Mouse (Mus musculus) embryonic facial prominence, embryonic 12.5 days (tissue): ENCODE data around the gene Lrrc3b. TPM values are rescaled to one million over a fixed set of nuclear protein-coding genes. Genes with fewer than 3 reads are reported as not detected.

Source experiments
- ATAC-seq: fragments of 200-750 bp; cut with Nextera tagmentation; 2 replicates; pipeline ENCODE4 v1.8.0; 2017; ENCODE audit not compliant: insufficient number of reproducible peaks, insufficient read depth, low FRiP score, low TSS enrichment
- H3K27ac ChIP-seq: fragments of 300-500 bp; sonication (generic); 2 replicates; pipeline ENCODE4 v1.5.1; 2016; ENCODE audit warnings: mild to moderate bottlenecking
- H3K27me3 ChIP-seq: fragments of 300-500 bp; sonication (generic); 2 replicates; pipeline ENCODE4 v1.6.1; 2016; ENCODE audit warnings: mild to moderate bottlenecking, moderate library complexity
- H3K36me3 ChIP-seq: fragments of 300-500 bp; sonication (generic); 2 replicates; pipeline ENCODE4 v1.6.1; 2016; ENCODE audit warnings: mild to moderate bottlenecking
- H3K4me1 ChIP-seq: fragments of 300-500 bp; sonication (generic); 2 replicates; pipeline ENCODE4 v1.6.1; 2016
- H3K4me2 ChIP-seq: fragments of 300-500 bp; sonication (generic); replicated peaks from 2 replicates; pipeline ENCODE4 v1.6.1; 2016; ENCODE audit warnings: mild to moderate bottlenecking, moderate library complexity
- H3K4me3 ChIP-seq: fragments of 300-500 bp; sonication (generic); 2 replicates; pipeline ENCODE4 v1.5.1; 2016; ENCODE audit warnings: mild to moderate bottlenecking
- H3K9ac ChIP-seq: fragments of 300-500 bp; sonication (generic); 2 replicates; pipeline ENCODE4 v1.6.1; 2016; ENCODE audit warnings: mild to moderate bottlenecking, moderate library complexity
- H3K9me3 ChIP-seq: fragments of 300-500 bp; sonication (generic); 2 replicates; pipeline ENCODE4 v1.6.1; 2016; ENCODE audit warnings: mild to moderate bottlenecking, moderate library complexity
- WGBS: fragments of 180-500 bp; shearing (Covaris S2); methylation state at CpG from one replicate; pipeline ENCODE4 v1.1.7; 2016; 5-methylcytosine and 5-hydroxymethylcytosine counted together
- polyA plus RNA-seq: library from polyadenylated mRNA; unstranded; fragments of >200 nt; fragmentation: Nextera tagmentation; extraction: Ambion mirVana; gene quantifications from 2 replicates; pipeline ENCODE4 v1.2.1, GENCODE M21; 2016

Gene Lrrc3b
- polyA plus RNA-seq, 1 experiment from 2014 or later: 2.1 TPM

DNA sequence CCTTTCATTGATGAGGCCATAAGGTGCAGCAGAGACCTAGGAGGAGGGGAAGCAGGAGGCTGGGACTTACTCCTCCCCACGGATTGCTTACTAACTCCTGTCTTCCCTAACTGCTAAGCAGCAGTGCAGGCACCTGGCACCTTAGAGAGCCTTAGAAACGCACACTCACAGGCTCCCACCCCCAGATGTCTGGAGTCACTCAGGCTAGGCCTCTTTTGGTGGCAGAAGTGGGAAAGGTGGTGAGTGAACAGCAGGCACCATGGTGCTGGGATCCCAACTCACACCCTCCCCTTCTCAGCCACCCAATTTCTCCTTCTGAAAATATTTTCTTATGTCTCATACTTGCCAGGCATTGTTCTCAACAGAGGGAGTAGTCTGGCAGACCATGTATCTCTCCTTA lies 55.7 kb downstream of the Lrrc3b start:
- no peak overlapping the region for H3K27ac ChIP-seq
- ATAC-seq: no peak
- H3K4me3 ChIP-seq: no peak overlapping the region
- H3K9me3 ChIP-seq: no peaks in the 10 kb centered on the region
- H3K36me3 ChIP-seq: no peaks in the 10 kb centered on the region
- H3K4me2 ChIP-seq: no peak overlapping the region
- 43% methylated on average over 2 of the region's 2 CpGs for WGBS
- H3K27me3 ChIP-seq: no peaks in the 10 kb centered on the region
- H3K9ac ChIP-seq: no peak overlapping the region
- H3K4me1 ChIP-seq: no peaks in the 10 kb centered on the region

DNA sequence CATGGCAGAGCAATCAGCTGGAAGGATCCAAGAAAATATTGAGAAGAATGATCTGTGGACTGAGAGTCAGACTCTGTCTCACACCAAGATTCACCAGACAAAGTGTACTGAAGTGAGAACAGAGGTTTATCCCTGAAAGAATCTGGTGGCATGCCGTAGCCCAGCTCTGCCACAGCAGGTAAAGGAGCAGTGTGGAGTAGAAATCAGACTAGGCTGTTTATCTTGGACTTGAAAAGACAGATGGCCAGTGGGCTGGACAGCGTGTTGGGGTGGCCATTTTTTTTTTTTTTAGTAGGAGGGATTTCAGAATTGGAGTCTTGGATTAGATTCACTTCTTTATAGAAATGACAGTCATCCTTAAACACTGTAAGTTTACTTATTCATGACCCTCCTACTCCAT lies 61.4 kb downstream of the Lrrc3b start:
- H3K36me3 ChIP-seq: no peaks in the 10 kb centered on the region
- no peaks in the 10 kb centered on the region for H3K4me1 ChIP-seq
- H3K27ac ChIP-seq: no peak overlapping the region
- H3K27me3 ChIP-seq: no peaks in the 10 kb centered on the region
- H3K4me3 ChIP-seq: no peak overlapping the region
- H3K4me2 ChIP-seq: no peak overlapping the region
- WGBS: 88% methylated on average over 2 of the region's 2 CpGs
- no peaks in the 10 kb centered on the region for H3K9me3 ChIP-seq
- H3K9ac ChIP-seq: no peak overlapping the region
- ATAC-seq: no peak

DNA sequence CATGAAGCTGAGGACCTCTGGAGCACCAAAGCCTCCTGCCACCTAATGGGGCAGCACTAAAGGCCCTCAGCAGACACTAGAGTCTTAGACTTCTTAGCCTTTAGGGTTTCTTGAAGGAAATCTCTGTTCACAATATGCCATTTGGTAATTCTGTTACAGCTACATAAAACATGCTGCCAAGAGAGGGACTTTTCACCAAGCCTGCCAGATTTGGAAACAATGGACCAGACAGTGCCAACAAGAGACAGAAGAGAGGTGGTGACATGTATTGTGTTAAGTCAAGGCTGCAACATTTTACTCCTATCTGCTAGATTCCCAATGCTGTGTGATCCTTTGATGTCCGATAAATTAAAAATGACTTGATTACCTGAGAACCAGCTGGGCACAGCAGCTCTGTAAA lies 62.0 kb downstream of the Lrrc3b start:
- Histone ChIP-seq H3K27me3 (no peaks in the 10 kb centered on the region), H3K4me1 (no peaks in the 10 kb centered on the region), H3K36me3 (no peaks in the 10 kb centered on the region), H3K4me3 (no peak overlapping the region), H3K27ac (no peak overlapping the region), H3K4me2 (no peak overlapping the region), H3K9me3 (no peaks in the 10 kb centered on the region), H3K9ac (no peak overlapping the region)
- WGBS: 95% methylated on average over 1 of the region's 1 CpGs
- no peak for ATAC-seq

DNA sequence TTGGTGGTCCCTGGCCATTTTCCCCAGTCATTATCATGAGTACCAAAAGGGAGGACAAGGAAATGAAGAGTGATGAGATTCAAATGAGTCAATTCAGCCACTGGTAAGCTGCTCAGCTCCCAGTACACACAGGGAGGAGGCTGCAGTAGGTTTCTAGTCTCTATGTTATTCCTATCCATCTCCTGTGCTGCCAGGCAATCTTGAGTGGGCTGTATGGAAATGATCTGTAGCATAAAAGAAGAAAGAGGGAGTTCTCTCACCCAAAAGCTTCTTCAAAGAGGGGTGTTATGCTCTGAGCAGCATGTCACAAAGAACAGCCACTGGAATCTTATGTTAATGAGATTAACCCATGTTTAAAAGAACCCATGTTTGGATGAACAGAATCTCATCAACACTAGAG lies 64.5 kb downstream of the Lrrc3b start:
- Histone ChIP-seq H3K36me3 (no peaks in the 10 kb centered on the region), H3K4me3 (no peak overlapping the region), H3K27ac (no peak overlapping the region), H3K9ac (no peak overlapping the region), H3K4me2 (no peak overlapping the region), H3K4me1 (no peaks in the 10 kb centered on the region), H3K9me3 (no peaks in the 10 kb centered on the region), H3K27me3 (no peaks in the 10 kb centered on the region)
- no peak for ATAC-seq

DNA sequence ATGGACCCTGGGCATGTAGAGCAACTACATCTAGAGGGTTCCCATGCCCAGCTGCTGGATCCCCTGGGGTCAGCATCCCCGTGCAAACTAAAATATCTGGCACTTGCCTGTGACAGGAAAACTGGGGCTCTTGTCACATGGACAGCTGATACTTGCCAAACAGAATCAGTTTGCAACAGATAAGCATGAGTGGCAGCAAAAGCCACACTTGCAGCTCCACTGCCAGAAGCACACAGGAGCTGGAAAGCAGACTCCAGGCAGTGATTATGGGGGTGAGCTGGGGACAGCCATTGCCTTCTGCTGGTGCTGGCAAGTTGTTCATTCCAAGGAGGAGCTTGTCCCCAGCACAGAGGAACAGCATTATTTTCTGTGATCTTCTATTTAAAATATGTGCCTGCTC lies 65.8 kb downstream of the Lrrc3b start:
- H3K27me3 ChIP-seq: no peaks in the 10 kb centered on the region
- H3K4me1 ChIP-seq: no peaks in the 10 kb centered on the region
- H3K27ac ChIP-seq: no peak overlapping the region
- H3K9me3 ChIP-seq: no peaks in the 10 kb centered on the region
- H3K4me3 ChIP-seq: no peak overlapping the region
- 64% methylated on average over 1 of the region's 1 CpGs for WGBS
- H3K36me3 ChIP-seq: no peaks in the 10 kb centered on the region
- ATAC-seq: no peak
- H3K4me2 ChIP-seq: no peak overlapping the region
- no peak overlapping the region for H3K9ac ChIP-seq

DNA sequence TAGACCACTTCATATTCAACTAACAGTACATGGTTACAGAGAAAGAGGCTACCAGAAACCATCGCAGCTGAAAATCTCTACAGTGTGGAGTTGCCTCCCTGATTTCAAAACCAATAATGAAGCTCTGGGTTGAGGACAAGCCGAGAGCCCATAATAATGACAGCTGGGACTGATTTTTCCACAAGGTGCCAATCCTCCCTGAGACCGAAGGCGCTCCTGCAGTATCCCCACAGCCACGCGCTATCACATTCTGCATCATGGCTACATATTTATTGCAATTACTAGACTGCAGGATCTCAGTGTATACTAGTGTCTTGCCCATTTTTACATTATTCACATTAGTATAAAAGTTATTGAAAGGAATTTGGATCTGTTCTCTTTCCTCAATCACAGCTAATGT lies 73.7 kb downstream of the Lrrc3b start:
- no peaks in the 10 kb centered on the region for H3K27me3 ChIP-seq
- 88% methylated on average over 6 of the region's 6 CpGs for WGBS
- H3K4me3 ChIP-seq: no peak overlapping the region
- no peaks in the 10 kb centered on the region for H3K4me1 ChIP-seq
- no peak overlapping the region for H3K4me2 ChIP-seq
- no peaks in the 10 kb centered on the region for H3K9me3 ChIP-seq
- no peak for ATAC-seq
- H3K9ac ChIP-seq: no peak overlapping the region
- H3K36me3 ChIP-seq: no peaks in the 10 kb centered on the region
- no peak overlapping the region for H3K27ac ChIP-seq

DNA sequence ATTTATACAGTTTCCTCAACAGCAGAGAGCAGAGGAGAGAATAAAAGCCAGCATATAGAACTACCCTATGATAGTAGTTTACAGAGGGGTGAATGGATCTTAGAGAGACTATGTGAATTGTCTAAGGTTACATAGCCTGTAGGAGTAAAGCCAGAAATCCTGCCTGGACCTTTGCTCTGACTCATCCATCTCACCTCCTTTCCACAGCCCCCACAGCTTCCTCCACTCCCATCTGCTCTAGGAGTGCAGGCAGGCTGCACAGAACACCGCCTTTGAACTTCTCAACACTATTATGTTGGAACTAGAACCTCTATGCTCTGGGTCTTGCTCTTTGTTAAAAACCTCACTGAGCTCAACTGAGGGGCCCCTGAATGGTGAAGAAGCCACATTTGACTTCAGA lies 78.9 kb downstream of the Lrrc3b start:
- H3K27me3 ChIP-seq: no peaks in the 10 kb centered on the region
- WGBS: 86% methylated on average over 1 of the region's 1 CpGs
- no peaks in the 10 kb centered on the region for H3K36me3 ChIP-seq
- H3K27ac ChIP-seq: no peak overlapping the region
- no peak for ATAC-seq
- no peaks in the 10 kb centered on the region for H3K4me1 ChIP-seq
- H3K4me2 ChIP-seq: no peak overlapping the region
- no peak overlapping the region for H3K9ac ChIP-seq
- H3K9me3 ChIP-seq: no peaks in the 10 kb centered on the region
- no peak overlapping the region for H3K4me3 ChIP-seq

DNA sequence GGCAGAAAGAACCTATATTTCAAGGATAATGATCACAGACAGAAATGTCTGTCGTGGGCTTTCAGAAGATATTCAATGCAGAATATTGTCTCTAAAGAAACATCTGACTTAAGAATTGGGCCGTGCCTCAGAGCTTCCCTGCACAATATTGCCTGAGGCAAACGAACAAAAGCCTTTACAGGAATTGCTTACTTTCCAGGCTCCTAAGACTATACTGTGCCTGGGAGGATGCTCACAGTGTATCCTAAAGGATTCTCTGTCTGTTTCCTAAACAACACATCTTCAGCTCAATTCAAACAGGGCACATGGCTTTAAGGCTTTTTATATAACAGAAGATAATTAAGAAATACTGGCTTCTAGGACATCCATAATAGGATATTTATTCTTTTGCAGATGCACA lies 79.7 kb downstream of the Lrrc3b start:
- 58% methylated on average over 3 of the region's 3 CpGs for WGBS
- H3K36me3 ChIP-seq: no peaks in the 10 kb centered on the region
- H3K4me1 ChIP-seq: no peaks in the 10 kb centered on the region
- H3K9ac ChIP-seq: no peak overlapping the region
- H3K4me3 ChIP-seq: no peak overlapping the region
- no peaks in the 10 kb centered on the region for H3K27me3 ChIP-seq
- no peak overlapping the region for H3K4me2 ChIP-seq
- H3K9me3 ChIP-seq: no peaks in the 10 kb centered on the region
- H3K27ac ChIP-seq: no peak overlapping the region
- ATAC-seq: no peak

DNA sequence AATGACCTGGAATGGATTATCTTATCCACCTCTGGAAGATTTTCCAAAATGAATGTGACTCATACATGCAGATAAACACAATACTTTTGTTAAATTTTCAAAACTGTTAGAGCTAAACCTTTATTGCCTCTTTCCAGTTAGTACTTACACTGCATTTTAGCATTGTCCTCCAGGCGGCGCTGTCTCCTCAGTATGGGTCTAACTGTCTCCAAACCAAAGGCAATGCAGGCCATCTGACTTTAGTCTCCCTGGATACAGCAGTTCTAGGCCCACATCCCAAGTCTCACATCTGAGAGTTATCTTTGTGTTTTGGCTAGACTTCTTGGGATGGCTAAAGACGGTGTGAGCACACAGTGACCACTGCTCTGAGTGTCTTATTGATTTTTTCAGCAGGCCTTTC lies 83.3 kb downstream of the Lrrc3b start:
- 24% methylated on average over 3 of the region's 3 CpGs for WGBS
- no peak for ATAC-seq

DNA sequence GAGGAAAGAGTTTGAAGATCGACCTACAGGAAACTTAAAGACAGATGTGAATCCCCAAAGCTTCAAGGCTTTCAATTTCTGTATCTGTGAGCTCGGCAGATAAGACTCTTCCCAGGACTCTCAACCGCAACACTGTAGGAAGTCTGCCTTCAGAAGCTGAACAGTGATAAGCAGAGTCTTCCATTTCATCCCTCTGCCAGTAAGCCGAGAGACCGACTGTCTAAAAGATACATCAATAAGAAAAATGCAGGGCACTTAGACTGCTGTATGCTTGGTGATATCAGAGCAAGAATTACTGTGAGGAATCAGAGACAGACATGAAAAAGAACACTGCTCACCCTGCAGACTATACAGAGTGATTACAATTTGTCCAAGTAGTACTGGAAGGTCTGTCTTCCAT lies 84.5 kb downstream of the Lrrc3b start:
- Histone ChIP-seq H3K9ac (no peak overlapping the region), H3K4me3 (no peak overlapping the region), H3K27me3 (no peaks in the 10 kb centered on the region), H3K4me1 (no peaks in the 10 kb centered on the region), H3K9me3 (no peaks in the 10 kb centered on the region), H3K4me2 (no peak overlapping the region), H3K36me3 (no peaks in the 10 kb centered on the region), H3K27ac (no peak overlapping the region)
- ATAC-seq: no peak
- WGBS: 66% methylated on average over 5 of the region's 5 CpGs

More for the DNA sequence above, 83.3 kb downstream of the Lrrc3b start:
- Histone ChIP-seq H3K9me3 (no peaks in the 10 kb centered on the region), H3K4me1 (no peaks in the 10 kb centered on the region), H3K36me3 (no peaks in the 10 kb centered on the region), H3K4me2 (no peak overlapping the region), H3K4me3 (no peak overlapping the region), H3K9ac (no peak overlapping the region), H3K27ac (no peak overlapping the region), H3K27me3 (no peaks in the 10 kb centered on the region)

DNA sequence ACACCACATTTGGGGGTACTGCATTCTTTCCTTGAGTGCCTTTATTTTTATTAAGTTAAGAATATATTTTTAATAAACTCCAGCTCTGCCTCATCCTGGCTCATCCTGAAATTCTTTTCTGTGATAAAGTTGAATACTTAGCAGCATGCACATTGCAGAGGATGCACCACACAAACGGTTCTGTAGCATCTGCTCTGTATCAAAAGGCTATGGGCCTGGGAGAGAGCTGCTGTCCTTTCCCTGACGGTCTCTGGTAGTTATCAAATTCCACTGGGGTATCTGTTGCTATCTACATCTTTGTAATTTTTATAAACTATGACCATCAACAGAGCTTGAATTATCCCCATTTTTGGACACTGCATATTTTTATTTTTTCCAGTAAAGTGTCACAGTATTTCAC lies 105.7 kb downstream of the Lrrc3b start:
- WGBS: 58% methylated on average over 2 of the region's 2 CpGs
- Histone ChIP-seq H3K27ac (no peak overlapping the region), H3K9me3 (no peaks in the 10 kb centered on the region), H3K4me2 (no peak overlapping the region), H3K4me1 (no peaks in the 10 kb centered on the region), H3K9ac (no peak overlapping the region), H3K4me3 (no peak overlapping the region), H3K36me3 (no peaks in the 10 kb centered on the region), H3K27me3 (no peaks in the 10 kb centered on the region)
- ATAC-seq: no peak

DNA sequence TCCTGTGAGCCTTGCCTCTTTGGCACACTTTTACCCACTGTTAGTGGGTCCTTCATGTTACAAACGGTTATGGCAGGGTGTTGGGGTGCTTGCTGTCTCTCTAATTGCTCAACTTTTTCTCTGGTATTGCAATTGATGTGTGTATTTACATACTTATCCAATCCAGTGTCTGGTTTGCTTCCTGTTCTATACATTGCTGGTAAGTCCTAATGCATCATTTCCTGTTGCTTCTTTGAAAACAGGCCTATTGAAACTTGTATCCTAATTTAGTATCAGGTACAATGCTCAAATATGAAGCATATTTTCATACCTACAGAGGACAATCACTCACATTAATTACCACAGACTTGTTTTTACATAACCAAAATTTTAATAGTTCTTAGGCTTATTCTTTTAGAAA lies 107.4 kb downstream of the Lrrc3b start:
- no peak for ATAC-seq
- 46% methylated on average over 1 of the region's 1 CpGs for WGBS
- no peaks in the 10 kb centered on the region for H3K4me1 ChIP-seq

DNA sequence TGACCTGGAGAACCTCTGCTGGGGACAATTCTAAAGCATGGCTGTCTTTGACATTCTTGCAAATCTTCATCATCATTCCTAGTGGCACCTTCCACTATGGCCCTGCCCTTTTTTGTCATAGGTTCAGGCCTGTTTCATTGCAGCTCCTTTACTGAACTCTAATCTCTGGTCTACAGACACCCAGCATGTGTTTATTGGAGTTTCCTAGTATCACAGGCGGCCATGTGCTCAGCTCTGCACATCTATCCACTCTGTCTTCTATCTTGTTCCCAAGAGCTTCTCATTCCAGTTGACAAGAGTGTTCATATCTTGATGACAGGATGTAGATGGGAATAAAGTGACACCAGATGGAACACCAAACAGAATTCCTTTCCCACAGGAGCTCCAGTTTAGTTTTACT lies 108.6 kb downstream of the Lrrc3b start:
- Histone ChIP-seq H3K4me2 (no peak overlapping the region), H3K9me3 (no peaks in the 10 kb centered on the region), H3K36me3 (no peaks in the 10 kb centered on the region), H3K27ac (no peak overlapping the region), H3K27me3 (no peaks in the 10 kb centered on the region), H3K4me3 (no peak overlapping the region), H3K9ac (no peak overlapping the region), H3K4me1 (no peaks in the 10 kb centered on the region)
- WGBS: 77% methylated on average over 1 of the region's 1 CpGs
- ATAC-seq: no peak

More for the DNA sequence above, 107.4 kb downstream of the Lrrc3b start:
- Histone ChIP-seq H3K4me2 (no peak overlapping the region), H3K9ac (no peak overlapping the region), H3K27me3 (no peaks in the 10 kb centered on the region), H3K4me3 (no peak overlapping the region), H3K27ac (no peak overlapping the region), H3K9me3 (no peaks in the 10 kb centered on the region), H3K36me3 (no peaks in the 10 kb centered on the region)
